Mouse (Mus musculus) testis, adult 2 months (tissue): ENCODE results near the gene Tmem247.

ENCODE experiments used
- CTCF ChIP-seq: fragments of 200-500 bp; IDR thresholded peaks from 2 replicates; pipeline ENCODE4 v1.5.1; 2012; ENCODE audit warnings: low read depth, mild to moderate bottlenecking, inconsistent platforms, low read length, moderate library complexity; ENCODE audit not compliant: control insufficient read depth, insufficient read depth, insufficient replicate concordance
- POLR2A ChIP-seq: fragments of 200-500 bp; IDR thresholded peaks from 2 replicates; pipeline ENCODE4 v1.6.1; 2012; ENCODE audit warnings: low read depth, mild to moderate bottlenecking, inconsistent platforms, low read length, moderate library complexity; ENCODE audit not compliant: control insufficient read depth

- TF ChIP-seq CTCF (no peak), POLR2A (no peak)
Observed at GRCm38 (mm10) chr17:86907092-86907491, 10.1 kb upstream of the Tmem247 start.
